Mouse (Mus musculus): ENCODE measurements around the gene Zcchc2. TPM values are rescaled to one million over a fixed set of nuclear protein-coding genes. Genes with fewer than 3 reads are reported as not detected.

Zcchc2 gene
- polyA plus RNA-seq, 1 experiment: 21.1 TPM

DNA sequence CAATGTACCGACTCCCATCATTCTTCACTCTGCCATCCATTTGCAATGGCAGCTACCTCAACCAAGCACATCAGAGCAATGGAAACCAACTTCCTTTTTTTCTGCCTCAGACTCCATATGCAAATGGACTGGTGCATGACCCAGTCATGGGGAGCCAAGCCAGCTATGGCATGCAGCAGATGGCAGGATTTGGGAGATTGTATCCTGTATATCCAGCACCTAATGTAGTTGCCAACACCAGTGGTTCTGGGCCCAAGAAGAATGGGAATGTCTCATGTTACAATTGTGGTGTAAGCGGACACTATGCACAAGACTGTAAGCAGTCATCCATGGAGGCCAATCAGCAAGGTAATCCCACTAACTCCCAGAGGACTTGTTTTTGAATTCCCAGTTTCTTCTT is 40.7 kb downstream of the Zcchc2 start:
- H3K4me1 ChIP-seq (ENCODE audit: control insufficient read depth, insufficient read depth, low read length): no peaks in the 10 kb centered on the region

DNA sequence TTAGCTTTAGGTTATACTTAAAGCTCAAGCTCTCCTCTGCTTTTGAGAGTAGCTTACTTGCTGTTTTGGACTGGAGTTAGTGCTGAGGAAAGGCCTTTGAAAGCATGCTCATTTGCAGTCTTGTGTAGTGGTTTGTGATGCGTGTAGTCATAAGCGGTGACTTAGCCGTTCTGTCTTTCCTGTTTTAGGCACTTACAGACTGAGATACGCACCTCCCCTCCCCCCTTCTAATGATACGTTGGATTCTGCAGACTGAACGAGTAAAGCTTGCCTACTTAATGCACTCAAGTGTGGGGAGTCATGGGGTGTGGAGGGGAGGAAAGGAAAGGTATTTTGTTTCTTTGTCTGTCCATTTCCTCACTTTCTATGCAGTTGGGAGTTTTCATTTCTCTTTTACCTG is 41.7 kb downstream of the Zcchc2 start:
- Histone ChIP-seq H3K27me3 (ENCODE audit: control insufficient read depth, insufficient read depth, low read length, poor library complexity, severe bottlenecking) (no peaks in the 10 kb centered on the region), H3K9me3 (replicated peaks; ENCODE audit: control insufficient read depth, insufficient read depth, low read length, poor library complexity, severe bottlenecking) (no peaks in the 10 kb centered on the region), H3K27ac (ENCODE audit: insufficient read depth, low read length) (no peak overlapping the region), H3K4me3 (ENCODE audit: low read depth, low read length) (no peak overlapping the region), H3K36me3 (ENCODE audit: control insufficient read depth, insufficient read depth, low read length, poor library complexity, severe bottlenecking) (peaks cover 15% of the 10 kb centered on the region), H3K4me1 (ENCODE audit: control insufficient read depth, insufficient read depth, low read length) (no peaks in the 10 kb centered on the region), H3K9ac (ENCODE audit: low read depth, poor library complexity, severe bottlenecking) (no peak overlapping the region)
- TF ChIP-seq CTCF (IDR thresholded peaks at IDR 0.05; ENCODE audit: low read depth, low read length): no peak
- TF ChIP-seq POLR2A (IDR thresholded peaks at IDR 0.05; ENCODE audit: insufficient read depth, low read length): no peak
- no peak for TF ChIP-seq EP300 (IDR thresholded peaks at IDR 0.05; ENCODE audit: insufficient read depth, low read depth, low read length)

More for the DNA sequence above, 40.7 kb downstream of the Zcchc2 start:
- H3K9me3 ChIP-seq (replicated peaks; ENCODE audit: control insufficient read depth, insufficient read depth, low read length, poor library complexity, severe bottlenecking): no peaks in the 10 kb centered on the region
- H3K9ac ChIP-seq (ENCODE audit: low read depth, poor library complexity, severe bottlenecking): no peak overlapping the region
- no peaks in the 10 kb centered on the region for H3K27me3 ChIP-seq (ENCODE audit: control insufficient read depth, insufficient read depth, low read length, poor library complexity, severe bottlenecking)
- no peak overlapping the region for H3K4me3 ChIP-seq (ENCODE audit: low read depth, low read length)
- H3K36me3 ChIP-seq (ENCODE audit: control insufficient read depth, insufficient read depth, low read length, poor library complexity, severe bottlenecking): peaks cover 17% of the 10 kb centered on the region
- no peak for TF ChIP-seq EP300 (IDR thresholded peaks at IDR 0.05; ENCODE audit: insufficient read depth, low read depth, low read length)
- TF ChIP-seq POLR2A (IDR thresholded peaks at IDR 0.05; ENCODE audit: insufficient read depth, low read length): no peak
- no peak for TF ChIP-seq CTCF (IDR thresholded peaks at IDR 0.05; ENCODE audit: low read depth, low read length)
- H3K27ac ChIP-seq (ENCODE audit: insufficient read depth, low read length): no peak overlapping the region

DNA sequence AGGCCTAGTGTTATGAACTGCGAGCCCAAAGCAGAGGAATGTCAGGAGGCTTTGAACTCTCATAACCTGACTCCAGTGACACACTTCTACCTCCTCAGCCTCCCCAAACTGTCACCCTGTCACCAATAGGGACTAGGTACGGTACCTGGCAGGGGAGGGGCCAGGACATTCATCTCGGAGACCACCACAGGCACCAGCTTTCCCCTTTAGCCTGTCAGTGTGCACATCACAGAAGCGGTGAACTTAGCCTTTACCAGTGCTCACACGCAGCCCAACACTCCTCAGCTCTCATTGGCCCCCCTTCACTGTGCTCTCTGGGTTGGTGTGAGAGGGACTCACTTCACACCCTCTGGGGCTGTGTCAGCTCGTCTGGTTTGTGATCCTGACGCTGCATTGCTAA is 44.6 kb downstream of the Zcchc2 start:
- H3K9me3 ChIP-seq (replicated peaks; ENCODE audit: control insufficient read depth, insufficient read depth, low read length, poor library complexity, severe bottlenecking): no peaks in the 10 kb centered on the region
- H3K27ac ChIP-seq (ENCODE audit: insufficient read depth, low read length): no peak overlapping the region
- H3K36me3 ChIP-seq (ENCODE audit: control insufficient read depth, insufficient read depth, low read length, poor library complexity, severe bottlenecking): peaks cover 7% of the 10 kb centered on the region; the same call in 1 of the 2 replicates

DNA sequence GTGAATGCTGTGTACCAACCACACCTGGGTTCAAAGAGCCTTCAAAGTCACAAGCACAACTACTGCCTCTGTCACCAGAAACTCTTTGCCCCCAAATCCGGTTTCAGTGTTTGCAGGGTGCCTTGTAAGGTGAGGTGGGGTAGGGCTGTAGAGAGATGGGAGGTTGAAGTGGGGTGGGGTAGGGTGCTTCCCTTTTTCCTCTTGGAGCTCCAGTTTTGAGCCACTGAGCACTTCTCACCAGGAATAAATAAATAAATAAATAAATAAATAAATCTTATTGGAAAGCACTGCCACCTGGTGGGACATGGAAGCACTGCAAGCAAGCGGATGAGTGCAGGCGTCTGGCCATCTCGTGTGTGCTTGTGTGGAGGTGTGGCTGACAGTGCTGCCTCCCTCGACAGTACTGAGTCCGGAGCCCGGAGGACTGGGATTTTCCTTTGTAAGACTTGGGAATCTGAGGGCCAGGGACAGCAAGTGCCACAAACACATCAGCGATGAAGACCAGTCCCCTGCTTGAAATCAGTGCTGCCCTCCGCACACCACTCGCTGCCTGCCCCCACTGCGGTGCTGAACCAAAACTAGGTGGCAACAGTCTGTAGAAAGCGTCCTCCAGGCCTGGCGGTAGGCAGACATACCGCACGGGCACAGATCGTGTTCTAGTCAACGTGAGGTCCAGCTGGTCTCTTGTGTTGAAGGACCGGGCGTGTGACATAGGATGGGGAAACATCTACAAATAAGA is 46.8 kb downstream of the Zcchc2 start:
- no peaks in the 10 kb centered on the region for H3K9me3 ChIP-seq (replicated peaks; ENCODE audit: control insufficient read depth, insufficient read depth, low read length, poor library complexity, severe bottlenecking)
- H3K27me3 ChIP-seq (ENCODE audit: control insufficient read depth, insufficient read depth, low read length, poor library complexity, severe bottlenecking): no peaks in the 10 kb centered on the region
- peaks cover 4% of the 10 kb centered on the region; the same call in 1 of the 2 replicates for H3K36me3 ChIP-seq (ENCODE audit: control insufficient read depth, insufficient read depth, low read length, poor library complexity, severe bottlenecking)
- H3K4me1 ChIP-seq (ENCODE audit: control insufficient read depth, insufficient read depth, low read length): no peaks in the 10 kb centered on the region
- no peak overlapping the region for H3K4me3 ChIP-seq (ENCODE audit: low read depth, low read length)
- TF ChIP-seq EP300 (IDR thresholded peaks at IDR 0.05; ENCODE audit: insufficient read depth, low read depth, low read length): no peak
- no peak for TF ChIP-seq POLR2A (IDR thresholded peaks at IDR 0.05; ENCODE audit: insufficient read depth, low read length)
- peak; percentile 44 for TF ChIP-seq CTCF (IDR thresholded peaks at IDR 0.05; ENCODE audit: low read depth, low read length)
- no peak overlapping the region for H3K27ac ChIP-seq (ENCODE audit: insufficient read depth, low read length)
- H3K9ac ChIP-seq (ENCODE audit: low read depth, poor library complexity, severe bottlenecking): no peak overlapping the region

More for the DNA sequence above, 44.6 kb downstream of the Zcchc2 start:
- no peak overlapping the region for H3K9ac ChIP-seq (ENCODE audit: low read depth, poor library complexity, severe bottlenecking)
- no peaks in the 10 kb centered on the region for H3K4me1 ChIP-seq (ENCODE audit: control insufficient read depth, insufficient read depth, low read length)
- no peaks in the 10 kb centered on the region for H3K27me3 ChIP-seq (ENCODE audit: control insufficient read depth, insufficient read depth, low read length, poor library complexity, severe bottlenecking)
- H3K4me3 ChIP-seq (ENCODE audit: low read depth, low read length): no peak overlapping the region
- TF ChIP-seq CTCF (IDR thresholded peaks at IDR 0.05; ENCODE audit: low read depth, low read length) (no peak), EP300 (IDR thresholded peaks at IDR 0.05; ENCODE audit: insufficient read depth, low read depth, low read length) (no peak), POLR2A (IDR thresholded peaks at IDR 0.05; ENCODE audit: insufficient read depth, low read length) (no peak)

DNA sequence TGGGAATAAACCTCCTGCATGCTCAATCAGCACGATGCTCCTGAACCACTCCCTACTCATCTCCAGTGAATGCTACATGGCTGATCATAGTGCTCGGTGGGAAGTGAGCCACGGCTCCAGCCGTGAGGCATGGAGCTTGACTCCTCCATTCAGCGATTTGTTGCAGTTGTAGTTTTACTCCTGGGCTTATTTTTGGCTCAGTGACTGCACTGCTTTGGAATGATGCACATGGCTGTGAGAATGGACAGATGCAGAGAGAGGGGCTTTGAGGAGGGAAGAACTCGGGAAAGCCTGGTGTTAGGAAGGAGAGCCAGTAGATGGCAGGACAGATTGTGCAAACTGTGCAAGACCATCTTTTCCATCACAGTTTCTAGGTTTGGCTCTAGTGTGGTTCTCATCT is 49.1 kb downstream of the Zcchc2 start:
- no peaks in the 10 kb centered on the region for H3K36me3 ChIP-seq (ENCODE audit: control insufficient read depth, insufficient read depth, low read length, poor library complexity, severe bottlenecking)
- H3K9me3 ChIP-seq (replicated peaks; ENCODE audit: control insufficient read depth, insufficient read depth, low read length, poor library complexity, severe bottlenecking): no peaks in the 10 kb centered on the region
- H3K27ac ChIP-seq (ENCODE audit: insufficient read depth, low read length): no peak overlapping the region
- no peak overlapping the region for H3K9ac ChIP-seq (ENCODE audit: low read depth, poor library complexity, severe bottlenecking)
- no peaks in the 10 kb centered on the region for H3K4me1 ChIP-seq (ENCODE audit: control insufficient read depth, insufficient read depth, low read length)
- no peaks in the 10 kb centered on the region for H3K27me3 ChIP-seq (ENCODE audit: control insufficient read depth, insufficient read depth, low read length, poor library complexity, severe bottlenecking)
- no peak for TF ChIP-seq EP300 (IDR thresholded peaks at IDR 0.05; ENCODE audit: insufficient read depth, low read depth, low read length)
- no peak for TF ChIP-seq CTCF (IDR thresholded peaks at IDR 0.05; ENCODE audit: low read depth, low read length)
- no peak overlapping the region for H3K4me3 ChIP-seq (ENCODE audit: low read depth, low read length)

DNA sequence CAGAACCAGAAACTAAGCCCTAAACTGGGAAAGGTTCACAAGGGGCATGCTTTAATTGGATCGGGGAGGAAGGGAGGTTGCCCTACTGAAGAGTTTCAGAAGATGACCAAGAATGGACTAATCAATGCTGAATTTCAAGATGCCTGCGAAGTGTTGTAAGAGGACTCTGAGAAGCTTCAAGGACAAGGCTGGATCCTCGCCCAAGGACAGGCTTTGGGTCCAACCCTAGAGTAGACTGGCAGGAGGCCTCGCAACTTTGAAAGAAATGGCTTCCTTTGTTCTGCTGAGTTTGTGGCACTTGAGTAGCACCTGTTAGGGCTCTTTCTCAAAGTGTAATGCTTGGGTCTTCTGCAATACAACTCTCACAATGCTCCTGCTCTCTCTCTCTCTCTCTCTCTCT is 50.1 kb downstream of the Zcchc2 start:
- Histone ChIP-seq H3K4me3 (ENCODE audit: low read depth, low read length) (no peak overlapping the region), H3K27me3 (ENCODE audit: control insufficient read depth, insufficient read depth, low read length, poor library complexity, severe bottlenecking) (no peaks in the 10 kb centered on the region), H3K9ac (ENCODE audit: low read depth, poor library complexity, severe bottlenecking) (no peak overlapping the region), H3K36me3 (ENCODE audit: control insufficient read depth, insufficient read depth, low read length, poor library complexity, severe bottlenecking) (no peaks in the 10 kb centered on the region), H3K4me1 (ENCODE audit: control insufficient read depth, insufficient read depth, low read length) (no peaks in the 10 kb centered on the region), H3K9me3 (replicated peaks; ENCODE audit: control insufficient read depth, insufficient read depth, low read length, poor library complexity, severe bottlenecking) (no peaks in the 10 kb centered on the region), H3K27ac (ENCODE audit: insufficient read depth, low read length) (no peak overlapping the region)
- TF ChIP-seq EP300 (IDR thresholded peaks at IDR 0.05; ENCODE audit: insufficient read depth, low read depth, low read length) (no peak), CTCF (IDR thresholded peaks at IDR 0.05; ENCODE audit: low read depth, low read length) (no peak), POLR2A (IDR thresholded peaks at IDR 0.05; ENCODE audit: insufficient read depth, low read length) (no peak)
